Comparison of ENCODE assay signal across 26 mouse cellular contexts in genomic region chr5:67013926-67014325, GRCm38 (mm10).
"Had no signal": no experiment of that assay in that cellular context is flagged by ENCODE, and none has a peak within 500 bp of the region (broad histone marks: within the 10 kb centered on the region; RNA-seq: fewer than 3 reads in every experiment).

No protein-coding gene starts in this region.

- H3K9me3 ChIP-seq: embryonic facial prominence, embryonic 12.5 days; embryonic facial prominence, embryonic 15.5 days; forebrain, embryonic 10.5 days; forebrain, embryonic 12.5 days; forebrain, embryonic 13.5 days; forebrain, embryonic 15.5 days had no signal

- H3K4me3 ChIP-seq: embryonic facial prominence, embryonic 12.5 days; embryonic facial prominence, embryonic 15.5 days; erythroblast, embryonic 14.5 days; forebrain, embryonic 10.5 days; forebrain, embryonic 12.5 days; forebrain, embryonic 13.5 days; forebrain, embryonic 15.5 days; gastrocnemius, adult 2 months; heart, adult 2 months had no signal

- H3K4me2 ChIP-seq: embryonic facial prominence, embryonic 12.5 days; embryonic facial prominence, embryonic 15.5 days; forebrain, embryonic 12.5 days; forebrain, embryonic 13.5 days; forebrain, embryonic 15.5 days had no signal

- ATAC-seq: forebrain, embryonic 13.5 days; forebrain, embryonic 14.5 days; forebrain, embryonic 15.5 days; forebrain, embryonic 16.5 days; forebrain, postnatal 0 days had no signal

- H3K4me1 ChIP-seq: embryonic facial prominence, embryonic 12.5 days; forebrain, embryonic 10.5 days; forebrain, embryonic 12.5 days; forebrain, embryonic 13.5 days had no signal

- DNase-seq: cerebellum, adult 2 months; cerebellum, adult 8-10 months; cerebellum, adult 9-10 months; cerebellum, adult 9-11 months; cerebellum, postnatal 10 days; cerebellum, postnatal 14 days; cerebellum, postnatal 25 days; cerebellum, postnatal 36 days; embryo, embryonic 11 days; forebrain, postnatal 0 days; gastrocnemius, adult 2 months; gastrocnemius, postnatal 10 days; gastrocnemius, postnatal 14 days; gastrocnemius, postnatal 25 days; gastrocnemius, postnatal 36 days; heart, adult 18-20 months; heart, adult 2 months had no signal

- H3K27ac ChIP-seq: embryonic facial prominence, embryonic 12.5 days; embryonic facial prominence, embryonic 15.5 days; forebrain, embryonic 10.5 days; forebrain, embryonic 12.5 days; forebrain, embryonic 13.5 days; forebrain, embryonic 15.5 days; gastrocnemius, adult 2 months; heart, adult 2 months had no signal

- H3K27me3 ChIP-seq: embryonic facial prominence, embryonic 12.5 days; embryonic facial prominence, embryonic 15.5 days; forebrain, embryonic 12.5 days; forebrain, embryonic 13.5 days; forebrain, embryonic 15.5 days had no signal

- H3K9ac ChIP-seq: embryonic facial prominence, embryonic 12.5 days; embryonic facial prominence, embryonic 15.5 days; forebrain, embryonic 12.5 days; forebrain, embryonic 13.5 days; forebrain, embryonic 15.5 days; forebrain, postnatal 0 days had no signal
